ENCODE assay signal across 2 mouse cellular contexts in the genomic region with DNA sequence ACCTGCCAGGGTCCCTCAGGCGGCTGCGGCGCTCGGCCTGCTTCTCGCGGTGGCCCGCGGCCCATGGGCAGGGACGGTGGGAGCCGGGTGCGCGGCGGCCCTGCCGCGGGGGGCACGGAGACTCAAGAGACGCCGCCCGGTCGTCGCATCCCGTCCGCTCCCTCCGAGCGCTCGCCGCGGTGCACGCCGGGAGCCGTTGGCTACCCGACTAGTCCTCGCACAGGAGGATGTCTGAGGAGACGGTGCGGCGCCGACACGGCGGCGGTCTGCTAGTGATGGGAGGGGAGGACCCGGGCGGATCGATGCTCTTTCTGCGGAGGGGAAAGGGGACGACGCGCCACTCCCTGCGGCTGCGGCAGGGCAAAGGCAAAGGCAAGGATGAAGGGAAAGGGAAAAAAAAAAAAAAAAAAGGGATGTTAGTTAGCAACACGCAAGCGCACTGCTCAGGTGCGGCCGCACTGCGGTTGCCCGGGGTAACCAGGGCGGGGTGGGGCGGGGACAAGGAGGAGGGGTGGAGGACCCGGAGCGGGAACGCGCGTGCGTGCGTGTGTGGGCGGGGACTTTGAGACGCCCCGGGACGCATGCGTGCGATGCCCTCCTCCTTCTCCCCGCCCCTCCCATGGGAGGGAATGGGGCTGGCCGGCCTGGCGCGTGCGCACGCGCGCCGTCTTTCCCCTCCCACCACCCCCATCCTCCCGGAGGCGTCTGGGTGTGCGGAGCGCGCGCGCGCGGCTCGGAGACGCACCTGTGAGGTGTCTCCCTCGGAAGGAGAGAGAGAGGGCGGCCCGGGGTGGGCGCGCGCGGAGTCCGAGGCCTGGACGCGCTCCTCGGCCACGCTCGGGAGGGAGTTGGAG.
A peak's percentile ranks its signal among the peaks of the same experiment; 100 is the strongest.
TF ChIP-seq lines count a peak whose summit lies in the region.

A gene (minus strand): TSS at position 412 of the 854 bp plus-strand sequence.
A gene (plus strand): TSS at position 679 of the 854 bp plus-strand sequence.

TF ChIP-seq in C2C12, 6 proteins besides CTCF, POLR2A, EP300 and RAD21 (continued from another document):
- TF ChIP-seq MAX (IDR thresholded peaks at IDR 0.05) (peak; percentile 49), FOSL1 (IDR thresholded peaks at IDR 0.05; ENCODE audit: insufficient read depth, low read length, poor library complexity, severe bottlenecking) (no peak)

TF ChIP-seq in myocyte, 11 proteins besides CTCF, POLR2A, EP300 and RAD21:
- peak in 1 of 3 experiments; percentile 36 for TF ChIP-seq MYOG (IDR thresholded peaks at IDR 0.05; ENCODE audit: control insufficient read depth in 1 of 3, insufficient read depth in 1 of 3, insufficient read length in 2 of 3, low read depth in 2 of 3)
- TF ChIP-seq REST (IDR thresholded peaks at IDR 0.05; ENCODE audit: insufficient read depth, insufficient read length): no peak
- no peak for TF ChIP-seq TCF12 (IDR thresholded peaks at IDR 0.05; ENCODE audit: insufficient read depth, poor library complexity, severe bottlenecking)
- no peak for TF ChIP-seq MAX (IDR thresholded peaks at IDR 0.05; ENCODE audit: low read depth)
- peak; percentile 41 for TF ChIP-seq SRF (IDR thresholded peaks at IDR 0.05; ENCODE audit: control insufficient read depth, insufficient read length, low read depth)
- TF ChIP-seq USF1 (IDR thresholded peaks at IDR 0.05; ENCODE audit: low read depth): no peak
- TF ChIP-seq MYOD1 (IDR thresholded peaks at IDR 0.05; ENCODE audit: control insufficient read depth in 1 of 3, insufficient read length in 2 of 3, low read depth in 2 of 3): peak in 1 of 3 experiments; percentile 9
- TF ChIP-seq E2F4 (IDR thresholded peaks at IDR 0.05; ENCODE audit: insufficient read depth): no peak
- no peak for TF ChIP-seq TCF3 (IDR thresholded peaks at IDR 0.05; ENCODE audit: insufficient read length, low read depth)
- no peak for TF ChIP-seq CEBPB (IDR thresholded peaks at IDR 0.05; ENCODE audit: insufficient read depth, poor library complexity, severe bottlenecking)
- peak; percentile 71 for TF ChIP-seq POLR2AphosphoS2 (IDR thresholded peaks at IDR 0.05; ENCODE audit: insufficient read length, low read depth)
